Mouse (Mus musculus) cerebellum, adult (tissue): ENCODE results near the gene Tmtc2.
A peak's percentile ranks its signal among the peaks of the same experiment; 100 is the strongest.

Experiments used
- ATAC-seq: cut with Nextera tagmentation; 2 replicates; pipeline ENCODE4 v1.9.2; 2017; ENCODE audit warnings: mild to moderate bottlenecking, moderate library complexity, mixed read lengths; ENCODE audit not compliant: insufficient number of reproducible peaks, low FRiP score, low TSS enrichment

Tmtc2 gene

DNA sequence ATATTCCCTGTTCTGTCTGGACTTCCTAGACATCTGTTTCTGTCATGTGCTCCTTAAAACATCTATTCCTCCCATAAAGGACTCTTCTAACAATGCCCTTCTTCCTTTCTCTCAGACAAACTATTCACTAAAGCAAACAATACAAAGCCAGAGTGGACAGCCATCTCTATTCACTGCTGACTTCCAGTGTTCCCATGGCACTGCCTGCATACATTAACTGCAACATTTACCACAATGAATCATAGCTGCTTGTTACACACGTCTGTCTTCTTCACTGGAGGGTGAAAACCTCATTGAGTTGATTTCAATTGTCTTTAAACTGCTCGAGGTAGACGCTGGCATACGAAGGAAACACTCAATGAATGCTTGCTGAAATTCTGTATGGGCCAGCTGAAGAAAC, 374.2 kb downstream of the Tmtc2 start:
- ATAC-seq = no peak

DNA sequence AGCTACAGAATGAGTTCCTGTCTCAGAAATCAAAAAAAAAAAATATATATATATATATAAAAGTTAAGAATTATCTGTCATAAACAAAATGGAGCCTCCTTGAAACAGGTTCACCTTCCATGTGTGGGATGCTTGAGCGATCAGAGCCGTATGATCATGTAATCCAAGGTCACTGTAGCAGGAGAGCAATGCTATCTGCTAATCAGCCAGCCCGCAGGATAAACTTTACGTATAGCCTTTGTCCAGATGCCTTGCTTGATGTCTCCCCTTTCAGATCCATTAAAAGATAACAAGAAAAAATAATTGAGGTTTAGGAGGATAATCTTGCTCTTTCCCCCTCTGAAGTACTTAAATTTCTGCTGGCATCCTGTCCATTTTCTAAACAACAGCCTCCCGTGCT, 374.7 kb downstream of the Tmtc2 start:
- no peak for ATAC-seq

DNA sequence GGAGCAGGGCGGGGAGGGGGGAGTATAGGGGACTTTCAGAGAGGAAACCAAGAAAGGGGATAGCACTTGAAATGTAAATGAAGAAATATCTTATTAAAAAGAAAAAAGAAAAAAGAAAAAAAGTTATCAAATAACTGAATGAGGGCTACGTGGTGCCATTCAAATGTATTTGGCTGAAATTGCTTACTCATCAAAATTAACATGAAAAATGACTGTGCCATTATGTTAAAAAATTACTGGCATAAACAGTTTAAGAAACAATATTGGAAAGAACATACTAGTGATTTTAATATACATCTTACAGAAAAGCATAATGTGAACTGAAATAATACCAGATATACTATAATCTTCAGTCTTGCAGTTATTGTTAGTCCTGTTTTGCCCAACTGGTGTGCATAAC, 378.9 kb downstream of the Tmtc2 start:
- ATAC-seq = no peak

DNA sequence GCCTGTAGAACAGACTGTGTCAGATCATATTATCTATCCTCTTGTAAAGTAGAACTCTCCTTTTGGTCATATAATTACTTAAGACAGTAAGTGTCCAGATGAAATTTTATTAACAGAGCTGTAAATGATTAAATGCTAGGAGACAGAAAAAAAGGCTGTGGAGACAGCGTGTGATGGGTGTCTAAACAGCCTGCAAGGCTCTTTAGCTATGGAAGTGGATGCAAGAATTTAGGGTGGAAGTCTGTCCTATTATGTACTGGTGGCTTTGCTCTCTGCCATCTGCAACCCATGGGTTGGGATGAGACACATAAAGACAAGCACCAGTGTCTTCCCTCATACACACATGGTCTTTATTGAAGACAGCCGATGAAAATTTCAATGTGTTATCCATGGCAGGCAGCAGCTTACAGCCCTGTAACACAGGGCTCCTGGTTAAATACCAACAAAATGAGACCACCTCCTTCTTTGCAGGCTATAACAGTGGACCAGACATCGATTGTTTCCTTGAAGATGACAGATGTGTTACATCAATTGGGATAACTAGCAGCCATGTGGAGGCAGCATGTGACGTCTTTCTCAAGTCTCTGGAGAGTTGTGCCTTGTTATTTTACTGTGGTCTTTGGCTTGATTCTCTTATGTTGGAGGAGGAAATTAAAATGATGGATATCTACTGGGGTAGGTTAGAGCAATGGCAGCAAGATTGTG, 380.3 kb downstream of the Tmtc2 start:
- ATAC-seq = no peak

DNA sequence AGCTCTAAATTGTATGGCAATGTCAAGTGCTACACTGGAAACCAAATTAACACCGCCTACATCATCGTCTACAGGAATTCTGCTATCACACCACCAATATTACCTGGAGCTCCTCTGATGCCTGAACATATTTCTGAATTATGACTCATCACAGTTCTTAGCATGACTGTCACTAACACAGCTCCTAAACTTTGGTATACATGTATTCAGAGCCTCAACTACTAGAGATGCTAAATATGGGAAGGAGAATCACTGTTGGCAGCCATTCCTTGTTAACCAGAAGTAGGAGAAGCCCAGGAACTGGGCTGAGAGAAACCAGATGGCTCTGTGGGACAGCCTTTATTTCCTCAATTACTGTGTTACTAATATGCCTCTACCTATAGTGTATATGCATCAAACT, 382.2 kb downstream of the Tmtc2 start:
- ATAC-seq = no peak

DNA sequence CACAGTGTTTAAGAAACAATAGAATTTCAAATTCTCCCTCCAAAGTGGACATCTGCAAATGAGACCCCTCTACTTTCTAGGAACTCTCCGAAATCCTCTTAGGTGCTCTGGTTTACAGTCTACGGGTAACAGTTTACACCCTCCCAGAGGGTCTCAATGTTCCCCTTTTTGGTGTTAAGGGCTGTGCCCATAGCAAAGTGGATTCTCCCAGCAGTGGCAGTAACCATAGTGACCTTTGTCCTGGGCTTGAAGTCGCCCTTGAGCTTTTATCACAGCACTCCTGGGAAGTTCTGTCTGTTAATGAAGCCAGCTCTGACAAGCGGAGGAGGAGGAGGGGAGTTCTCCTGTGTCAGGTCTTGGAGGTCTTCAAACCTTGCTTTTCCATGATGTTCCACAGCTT, 384.5 kb downstream of the Tmtc2 start:
- 0 out of 2 replicates have a peak, but pooled peaks have one; percentile 15 for ATAC-seq

DNA sequence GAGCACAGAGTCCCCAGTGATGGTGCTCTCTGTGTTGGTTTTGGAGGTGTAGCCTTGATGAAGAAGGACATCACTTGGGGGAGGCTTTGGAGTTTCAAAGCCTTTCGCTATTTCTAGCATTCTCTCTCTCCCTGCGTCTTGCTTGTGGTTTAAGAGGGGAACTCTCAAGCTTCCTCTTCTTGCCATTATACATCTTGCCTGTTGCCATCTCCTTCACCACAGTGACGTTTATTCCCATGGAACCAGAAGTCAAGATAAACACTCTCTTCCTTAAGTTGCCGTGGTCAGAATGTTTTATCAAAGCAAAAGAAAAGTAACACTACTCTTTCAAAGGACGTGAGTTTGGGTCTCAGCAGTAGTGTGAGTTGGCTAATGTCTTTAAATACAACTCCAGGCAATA, 387.6 kb downstream of the Tmtc2 start:
- ATAC-seq = no peak

DNA sequence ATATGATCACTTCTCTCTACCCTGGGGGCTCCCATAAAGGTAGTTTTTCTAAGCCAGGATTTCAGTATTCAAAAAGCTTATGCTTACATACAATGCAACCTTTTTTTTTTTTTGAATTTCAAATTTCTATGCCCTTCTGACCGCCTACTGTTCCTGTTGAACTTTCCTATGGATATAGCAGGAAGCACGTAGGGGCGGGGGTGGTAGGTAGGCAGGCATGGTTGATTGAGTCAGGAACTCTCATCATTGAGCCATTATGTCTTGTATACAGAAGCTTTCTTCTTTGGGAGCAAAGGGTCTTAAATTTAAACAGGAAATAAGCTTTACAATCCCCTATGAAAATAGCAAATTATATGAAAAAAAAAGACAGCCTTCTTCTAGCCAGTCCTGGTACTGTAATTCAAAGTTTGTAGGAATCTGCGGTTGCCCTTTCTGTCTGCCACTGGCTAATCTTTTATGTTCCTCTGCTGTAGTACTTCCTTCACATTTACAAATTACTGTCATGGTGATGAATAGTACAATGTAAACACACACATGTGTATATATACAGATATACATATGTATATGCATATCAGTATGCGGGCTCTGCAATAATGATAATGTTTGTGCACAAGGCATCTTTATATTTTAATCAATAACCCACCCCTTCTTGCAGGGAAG, 405.7 kb downstream of the Tmtc2 start:
- no peak for ATAC-seq

DNA sequence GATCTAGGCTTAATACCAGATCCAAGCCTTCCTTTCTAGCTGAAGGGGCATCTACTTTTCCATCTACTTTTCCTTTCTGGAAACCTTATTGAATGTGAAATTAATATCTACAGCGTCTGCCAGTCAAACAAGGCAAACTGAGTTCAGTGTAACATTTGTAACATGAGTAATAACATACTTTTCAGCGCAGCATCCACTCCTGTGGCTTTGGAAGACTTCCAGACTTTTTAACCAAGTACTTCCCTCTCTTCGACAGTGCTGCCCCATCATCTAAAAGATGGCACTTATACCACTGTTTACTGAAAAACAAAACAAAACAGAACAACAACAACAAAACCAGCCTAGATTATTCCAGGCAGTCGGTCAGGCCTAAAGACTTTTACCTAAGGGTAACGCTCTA, 409.0 kb downstream of the Tmtc2 start:
- ATAC-seq = no peak

DNA sequence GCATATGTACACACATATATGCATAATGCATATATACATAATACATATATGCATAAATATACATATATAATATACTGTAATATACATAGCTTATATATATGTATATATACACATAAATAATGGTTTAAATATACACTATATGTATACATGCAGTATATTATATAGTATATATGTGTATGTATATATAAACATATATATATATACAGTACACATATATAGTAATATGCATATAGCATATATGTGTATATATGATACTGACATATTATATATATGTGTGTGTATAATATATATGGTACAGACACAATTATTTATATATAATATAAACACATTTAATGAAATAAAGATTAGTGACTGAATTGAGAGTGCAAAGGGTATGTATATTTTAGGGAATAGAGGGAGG, 420.5 kb downstream of the Tmtc2 start:
- ATAC-seq = no peak

DNA sequence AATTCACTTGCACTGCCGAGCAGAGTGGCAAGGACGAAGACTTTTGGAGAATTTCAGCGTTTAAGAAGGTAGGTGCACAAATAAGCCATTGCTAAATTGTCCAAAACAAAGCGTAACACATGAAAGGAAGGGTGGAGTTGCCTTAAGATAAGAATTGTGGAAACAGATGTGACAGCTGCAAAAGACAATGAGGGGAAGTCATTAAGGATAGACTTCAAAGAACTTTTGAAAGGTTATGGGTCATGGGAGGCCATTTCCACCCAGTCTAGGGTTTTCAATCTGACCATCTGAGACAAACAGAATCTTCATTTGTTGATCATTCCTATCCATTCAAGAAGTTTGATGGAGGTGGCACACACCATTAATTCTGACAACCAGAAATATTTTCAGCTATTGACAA, 429.9 kb downstream of the Tmtc2 start:
- ATAC-seq = no peak

DNA sequence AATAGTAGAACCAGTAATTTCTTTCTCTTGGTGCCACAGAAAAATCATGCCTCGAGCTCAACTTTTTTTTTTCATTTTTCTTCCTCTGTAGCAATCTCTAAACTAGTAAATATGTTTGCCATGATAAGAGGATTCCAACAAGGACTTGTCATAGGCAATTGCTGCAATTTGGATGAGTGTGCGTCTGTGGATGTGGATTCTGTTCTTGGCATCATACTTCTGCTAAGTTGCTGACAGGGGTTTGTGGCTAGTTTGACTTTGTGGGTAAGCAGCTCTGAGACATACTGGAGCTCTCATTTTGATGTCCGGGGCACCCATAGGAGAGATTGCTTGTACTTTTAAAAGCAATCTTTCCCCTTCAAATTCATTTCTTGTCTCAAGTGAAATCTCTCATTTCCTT, 432.1 kb downstream of the Tmtc2 start:
- ATAC-seq = no peak
